Mouse (Mus musculus): ENCODE data around the gene Gm48552. TPM values are rescaled to one million over a fixed set of nuclear protein-coding genes. Genes with fewer than 3 reads are reported as not detected.

Gene Gm48552
- total RNA-seq (2014; rRNA removed): 7.5 TPM in 2 replicates
- 2.7 and 4.0 TPM in 2 replicates for polyA plus RNA-seq (2015; fragmentation: Nextera tagmentation; extraction: Ambion mirVana)

DNA sequence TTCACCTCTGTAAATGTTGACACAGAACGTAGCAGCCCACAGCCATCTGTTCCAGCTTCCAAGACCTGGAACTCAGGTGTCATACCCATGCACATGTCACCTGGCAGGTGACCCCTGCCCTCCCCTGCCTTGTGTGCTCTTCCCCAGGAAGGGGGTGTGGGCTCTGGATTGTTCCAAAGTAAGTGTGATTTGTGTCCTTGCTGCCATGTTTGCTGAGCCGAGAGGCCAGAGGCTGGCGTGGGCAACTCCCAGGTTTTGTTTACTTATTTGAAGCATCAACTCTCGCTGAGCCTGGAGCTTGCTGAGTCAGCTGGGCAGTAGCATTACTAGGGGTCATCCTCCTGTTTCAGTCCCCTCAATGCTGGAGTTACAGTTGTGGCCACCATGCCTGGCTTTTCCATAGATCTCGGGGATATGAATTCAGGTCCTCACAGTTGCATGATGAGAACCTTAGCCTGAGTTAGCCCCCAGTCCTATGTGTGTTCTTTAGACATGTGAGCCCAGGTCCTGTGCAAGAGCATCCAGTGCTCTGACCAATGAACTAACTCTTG is at the start of gene Gm48552:
Gene Gm48552, plus strand, starts transcription at position 501 of the 551 bp plus-strand sequence.
- H3K27me3 ChIP-seq (ENCODE audit: insufficient read depth, low read length): no peaks in the 10 kb centered on the region
- no peak within 1 kb of the TSS for H3K9ac ChIP-seq (replicated peaks; ENCODE audit: low read length)
- ATAC-seq (no peak), DNase-seq (ENCODE audit: low spot score) (no peak)
- H3K27ac ChIP-seq: peak within 1 kb of the TSS; percentile 43; the same call in 1 of the 2 replicates
- H3K4me3 ChIP-seq (ENCODE audit: low read length): no peak within 1 kb of the TSS
- 83% methylated on average over 5 of the region's 5 CpGs for WGBS
- no peaks in the 10 kb centered on the region for H3K9me3 ChIP-seq (ENCODE audit: low read length)
- no peak within 1 kb of the TSS for H3K4me2 ChIP-seq (ENCODE audit: low read depth, low read length)
- TF ChIP-seq CTCF (IDR thresholded peaks at IDR 0.05; ENCODE audit: low read depth): no peak
- H3K36me3 ChIP-seq (ENCODE audit: insufficient read depth, low read length): peaks cover 33% of the 10 kb centered on the region
- H3K4me1 ChIP-seq (ENCODE audit: insufficient read depth, low read length): peaks cover 14% of the 10 kb centered on the region; the same call in 1 of the 2 replicates

DNA sequence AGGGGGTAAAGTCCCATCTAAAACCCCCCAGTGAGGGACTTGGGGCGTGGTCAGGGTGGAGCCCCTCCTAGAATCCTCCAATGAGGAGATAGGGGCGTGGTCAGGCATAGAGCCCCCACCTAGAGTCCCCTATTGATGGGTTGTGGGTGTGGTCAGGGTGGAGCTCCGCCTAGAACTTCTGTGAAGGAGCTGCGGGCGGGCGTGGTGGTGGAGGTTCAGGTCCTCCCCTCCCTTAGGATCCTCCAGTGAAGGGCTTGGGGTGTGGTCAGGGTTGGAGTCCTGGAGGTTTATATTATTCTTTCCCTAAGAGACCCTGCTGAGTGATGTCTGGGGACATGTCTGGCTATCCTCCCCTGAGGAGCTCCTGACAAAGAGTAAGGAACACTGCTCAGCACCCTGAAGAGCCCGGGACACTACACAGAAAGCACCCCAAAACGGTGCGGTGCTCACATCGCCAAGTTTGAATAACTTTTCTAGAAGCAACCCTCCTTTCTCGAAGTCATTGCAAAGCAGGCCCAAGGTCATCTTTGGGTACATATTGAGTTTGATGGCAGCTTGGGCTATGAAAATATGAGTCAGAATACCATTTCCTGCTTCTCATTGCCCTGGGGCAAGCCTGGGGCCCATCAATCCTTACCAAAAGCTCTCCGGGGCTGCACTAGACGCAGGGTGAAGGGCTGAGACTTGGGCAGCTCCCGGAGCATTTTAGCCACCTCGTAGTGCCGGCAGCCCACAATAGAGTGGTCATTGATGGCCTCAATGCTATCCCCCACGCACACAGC is 48.1 kb upstream of the Gm48552 start:
- WGBS: 39% methylated on average over 17 of the region's 17 CpGs
- no peak for ATAC-seq
- no peaks in the 10 kb centered on the region for H3K36me3 ChIP-seq (ENCODE audit: insufficient read depth, low read length)

DNA sequence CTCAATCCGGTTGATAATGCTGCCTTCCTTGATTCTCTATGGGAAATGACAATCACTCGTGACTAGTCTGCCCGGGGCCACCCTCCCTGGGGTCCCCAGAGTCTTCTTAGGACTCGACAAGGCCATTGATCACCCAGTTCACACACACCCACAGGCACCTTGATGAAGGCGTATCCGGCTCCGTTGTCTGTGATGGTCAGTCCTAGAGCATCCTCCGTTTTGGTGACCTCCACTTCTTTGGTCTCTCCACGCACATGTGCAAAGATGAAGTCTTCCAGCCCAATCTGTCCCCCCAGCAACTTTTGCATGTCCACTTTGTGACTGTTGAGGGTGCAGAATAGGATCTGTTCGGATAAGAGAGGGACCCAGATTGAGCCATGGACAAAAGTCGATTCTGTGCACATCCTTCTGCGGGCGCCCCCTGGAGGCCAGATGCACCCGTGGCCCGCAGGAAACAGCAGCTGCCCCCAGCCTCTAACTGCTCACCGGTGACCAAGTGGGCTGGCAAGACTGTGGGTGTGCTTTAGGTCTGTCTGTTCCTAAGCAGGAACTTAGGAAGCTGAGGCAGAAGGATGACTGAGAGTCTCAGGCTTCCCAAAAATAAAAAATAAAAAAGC is 47.4 kb upstream of the Gm48552 start:
- no peak overlapping the region for H3K4me3 ChIP-seq (ENCODE audit: low read length)
- H3K27me3 ChIP-seq (ENCODE audit: insufficient read depth, low read length): peaks cover 28% of the 10 kb centered on the region; the same call in 1 of the 2 replicates
- H3K4me2 ChIP-seq (ENCODE audit: low read depth, low read length): no peak overlapping the region
- ATAC-seq: no peak
- H3K27ac ChIP-seq: no peak overlapping the region
- WGBS: 34% methylated on average over 16 of the region's 16 CpGs
- no peaks in the 10 kb centered on the region for H3K36me3 ChIP-seq (ENCODE audit: insufficient read depth, low read length)
- 0 out of 2 replicates have a peak, but pooled peaks cover 1% of the 10 kb centered on the region for H3K4me1 ChIP-seq (ENCODE audit: insufficient read depth, low read length)
- no peak overlapping the region for H3K9ac ChIP-seq (replicated peaks; ENCODE audit: low read length)
- H3K9me3 ChIP-seq (ENCODE audit: low read length): no peaks in the 10 kb centered on the region
- DNase-seq (ENCODE audit: low spot score): peak; percentile 64
- TF ChIP-seq CTCF (IDR thresholded peaks at IDR 0.05; ENCODE audit: low read depth): peak; percentile 79

More for the DNA sequence above, 48.1 kb upstream of the Gm48552 start:
- Histone ChIP-seq H3K4me3 (ENCODE audit: low read length) (no peak overlapping the region), H3K4me1 (ENCODE audit: insufficient read depth, low read length) (0 out of 2 replicates have a peak, but pooled peaks cover 4% of the 10 kb centered on the region), H3K9me3 (ENCODE audit: low read length) (no peaks in the 10 kb centered on the region), H3K27me3 (ENCODE audit: insufficient read depth, low read length) (peaks cover 28% of the 10 kb centered on the region; the same call in 1 of the 2 replicates), H3K9ac (replicated peaks; ENCODE audit: low read length) (no peak overlapping the region), H3K4me2 (ENCODE audit: low read depth, low read length) (no peak overlapping the region), H3K27ac (no peak overlapping the region)
- no peak for TF ChIP-seq CTCF (IDR thresholded peaks at IDR 0.05; ENCODE audit: low read depth)
- no peak for DNase-seq (ENCODE audit: low spot score)

DNA sequence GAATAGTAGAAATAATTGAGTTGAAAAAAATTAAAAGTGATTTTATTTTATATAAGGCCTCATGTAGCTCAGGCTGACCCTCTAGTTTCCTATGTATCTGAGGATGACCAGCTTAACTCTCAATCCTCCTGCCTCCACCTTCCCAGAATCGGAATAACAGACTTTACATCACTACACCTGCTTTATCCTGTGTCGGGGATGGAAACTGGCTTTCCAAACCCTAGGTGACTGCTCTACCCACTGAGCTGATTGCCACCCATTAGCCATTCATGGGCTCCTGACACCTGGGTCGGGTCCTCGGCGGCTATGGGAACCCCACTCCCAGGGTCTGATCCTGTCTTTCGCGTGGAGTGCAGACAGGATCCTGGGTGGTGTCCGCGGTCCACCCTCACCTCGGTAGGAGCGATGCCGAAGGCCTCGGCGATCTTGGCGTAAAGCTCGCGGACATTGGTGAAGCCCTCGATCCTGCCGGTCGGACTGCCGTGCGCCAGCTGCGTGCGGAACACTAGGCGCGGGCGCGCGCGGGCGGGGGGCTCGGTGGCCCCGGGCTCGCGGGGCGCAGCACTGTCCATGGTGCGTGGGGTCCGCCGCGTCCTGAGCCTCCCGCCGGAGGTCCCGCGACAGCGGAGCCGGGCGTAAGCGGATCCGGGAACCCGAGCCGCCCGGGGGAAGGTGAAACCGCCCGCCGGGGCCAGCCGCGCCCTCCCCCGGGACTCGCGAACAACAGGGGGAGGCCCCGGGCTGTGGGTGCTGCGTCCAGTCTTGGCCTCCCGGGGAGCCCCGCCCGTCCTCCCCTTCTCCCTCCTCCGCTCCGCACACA is 45.9 kb upstream of the Gm48552 start, which contains the start of gene Gipc3:
Gene Gipc3, minus strand, starts transcription at position 581 of the 820 bp plus-strand sequence.
- DNase-seq (ENCODE audit: low spot score) (no peak), ATAC-seq (no peak)
- peak within 1 kb of the TSS; percentile 35 for H3K4me3 ChIP-seq (ENCODE audit: low read length)
- peak within 1 kb of the TSS; percentile 60 for H3K4me2 ChIP-seq (ENCODE audit: low read depth, low read length)
- H3K4me1 ChIP-seq (ENCODE audit: insufficient read depth, low read length): no peaks in the 10 kb centered on the region
- H3K9me3 ChIP-seq (ENCODE audit: low read length): no peaks in the 10 kb centered on the region
- no peak within 1 kb of the TSS for H3K27ac ChIP-seq
- no peak for TF ChIP-seq CTCF (IDR thresholded peaks at IDR 0.05; ENCODE audit: low read depth)
- no peaks in the 10 kb centered on the region for H3K36me3 ChIP-seq (ENCODE audit: insufficient read depth, low read length)
- WGBS: 7% methylated on average over 49 of the region's 67 CpGs
- peaks cover 28% of the 10 kb centered on the region; the same call in 1 of the 2 replicates for H3K27me3 ChIP-seq (ENCODE audit: insufficient read depth, low read length)
- peak within 1 kb of the TSS; percentile 47; the same call in 1 of the 2 replicates for H3K9ac ChIP-seq (replicated peaks; ENCODE audit: low read length)

DNA sequence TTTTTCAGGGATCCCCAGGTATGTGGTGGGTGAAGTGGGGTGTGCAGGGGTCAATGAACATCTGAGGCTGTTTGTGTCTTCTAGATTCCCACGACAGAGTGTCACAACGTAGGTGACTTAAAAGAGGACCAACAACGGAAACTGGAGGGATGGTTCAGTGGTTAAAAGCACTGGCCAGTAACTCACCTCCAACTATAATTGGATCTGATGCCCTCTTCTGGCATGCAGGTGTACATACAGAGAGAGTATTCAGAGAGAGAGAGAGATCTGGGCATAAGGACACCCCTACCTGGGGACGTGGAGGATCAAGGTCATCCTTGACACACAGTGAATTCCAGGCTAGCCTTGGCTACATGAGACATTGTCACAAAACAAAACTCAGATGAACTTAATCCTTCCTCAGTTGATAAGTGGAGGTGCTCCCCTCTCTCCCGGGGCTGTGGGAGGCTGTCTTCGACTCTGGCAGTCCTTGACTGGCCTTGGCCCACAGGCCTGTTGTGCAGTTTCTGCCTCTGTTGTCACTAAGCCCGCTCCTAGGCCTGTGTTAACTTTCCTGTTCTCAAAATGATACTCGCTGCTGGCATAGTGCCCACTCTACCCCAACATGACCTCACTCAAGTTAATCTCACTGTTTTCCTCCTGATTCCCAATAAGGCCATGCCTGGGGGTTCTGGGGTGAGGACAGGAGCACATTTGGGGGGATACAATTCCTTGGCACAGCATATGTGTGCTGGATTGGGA is 44.2 kb upstream of the Gm48552 start:
- Histone ChIP-seq H3K9me3 (ENCODE audit: low read length) (no peaks in the 10 kb centered on the region), H3K27me3 (ENCODE audit: insufficient read depth, low read length) (peaks cover 31% of the 10 kb centered on the region; the same call in 1 of the 2 replicates), H3K4me1 (ENCODE audit: insufficient read depth, low read length) (peaks cover 5% of the 10 kb centered on the region), H3K9ac (replicated peaks; ENCODE audit: low read length) (no peak overlapping the region), H3K4me3 (ENCODE audit: low read length) (no peak overlapping the region), H3K36me3 (ENCODE audit: insufficient read depth, low read length) (no peaks in the 10 kb centered on the region), H3K27ac (no peak overlapping the region), H3K4me2 (ENCODE audit: low read depth, low read length) (no peak overlapping the region)
- ATAC-seq (no peak), DNase-seq (ENCODE audit: low spot score) (no peak)
- 49% methylated on average over 8 of the region's 8 CpGs for WGBS
- TF ChIP-seq CTCF (IDR thresholded peaks at IDR 0.05; ENCODE audit: low read depth): peak; percentile 54

All from hindbrain, postnatal 0 days (tissue).